Mouse (Mus musculus): ENCODE data around the gene Ryr1.

GRCm38 (mm10) chr7:29022479-29022878 is 102.5 kb downstream of the Ryr1 start:
- no peak for TF ChIP-seq CTCF (IDR thresholded peaks at IDR 0.05)
- no peak for TF ChIP-seq EP300 (IDR thresholded peaks at IDR 0.05)

All from lung, postnatal 0 days (tissue).